Mouse (Mus musculus): ENCODE measurements at regions not wholly inside any gene's neighbourhood (a gene's known extent, or its start where the extent isn't known, plus 50 kb on each side); places are given as distances from the start of the nearest gene placed in this dataset.

DNA sequence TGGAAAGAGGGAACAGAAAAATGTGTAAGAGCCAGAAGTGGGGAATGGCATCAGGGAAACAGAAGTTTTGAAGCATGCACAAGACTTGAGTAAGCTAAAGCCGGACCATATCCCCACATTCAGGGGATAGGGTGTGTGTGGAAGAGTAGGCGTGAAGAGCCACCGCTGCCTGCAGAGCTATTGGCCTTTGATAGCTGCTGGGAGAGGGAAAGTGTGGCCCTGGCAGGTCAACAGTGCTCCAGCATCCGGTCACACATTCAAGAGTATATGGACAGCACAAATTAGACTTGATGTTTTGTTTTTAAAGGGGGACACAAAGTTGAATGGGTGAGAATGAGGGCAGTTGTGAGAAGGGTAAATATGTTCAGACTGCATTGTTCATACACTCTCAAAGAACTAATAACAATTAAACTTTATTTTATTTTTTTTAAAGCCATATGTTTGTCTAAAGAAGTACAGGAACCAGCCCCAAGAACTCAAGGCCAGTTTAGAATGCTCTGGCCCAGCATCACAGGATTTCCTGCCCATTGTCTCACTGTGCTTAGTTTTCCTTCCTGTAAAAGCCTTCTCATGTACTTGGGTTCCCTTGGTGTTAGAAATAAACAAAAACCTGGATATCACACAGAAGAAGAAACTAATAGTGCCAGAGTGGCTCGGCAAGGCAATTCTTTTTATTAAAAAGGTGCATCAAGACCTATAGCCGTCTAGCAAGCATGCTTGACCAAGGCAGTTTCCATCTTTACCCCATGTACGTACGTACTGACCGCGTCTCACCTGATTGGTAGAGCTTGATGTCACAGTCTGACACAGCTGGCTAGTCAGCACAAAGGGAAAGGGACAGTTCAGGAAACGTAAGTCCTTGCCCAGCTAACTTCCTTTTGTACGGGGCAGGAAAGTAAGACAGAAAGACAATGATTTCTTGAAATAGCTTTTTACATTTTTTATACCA lies 144.6 kb upstream of the Rbbp6 start:
- in situ Hi-C loops (cut with MboI, MseI): no loop called here

DNA sequence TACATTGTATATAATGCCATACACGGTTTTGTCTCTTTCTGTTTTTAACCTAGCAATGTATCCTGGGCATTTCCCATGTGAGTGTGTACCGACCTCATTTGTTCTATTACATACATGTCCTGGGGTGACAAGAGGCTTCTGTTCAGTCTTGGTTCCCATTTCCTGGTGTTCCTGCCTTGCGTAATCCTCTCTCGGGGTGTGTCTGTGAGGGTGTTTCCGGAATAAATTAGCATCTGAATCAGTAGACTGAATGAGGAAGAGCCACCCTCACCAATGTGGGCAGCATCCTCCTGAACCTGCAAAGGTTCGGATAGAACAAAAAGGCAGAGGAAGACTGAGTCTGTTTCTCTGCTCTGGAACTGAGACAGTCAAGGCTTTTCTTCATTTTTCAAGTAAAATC lies 142.1 kb upstream of the Rbbp6 start:
- in situ Hi-C loops (cut with MboI, MseI): no loop called here

DNA sequence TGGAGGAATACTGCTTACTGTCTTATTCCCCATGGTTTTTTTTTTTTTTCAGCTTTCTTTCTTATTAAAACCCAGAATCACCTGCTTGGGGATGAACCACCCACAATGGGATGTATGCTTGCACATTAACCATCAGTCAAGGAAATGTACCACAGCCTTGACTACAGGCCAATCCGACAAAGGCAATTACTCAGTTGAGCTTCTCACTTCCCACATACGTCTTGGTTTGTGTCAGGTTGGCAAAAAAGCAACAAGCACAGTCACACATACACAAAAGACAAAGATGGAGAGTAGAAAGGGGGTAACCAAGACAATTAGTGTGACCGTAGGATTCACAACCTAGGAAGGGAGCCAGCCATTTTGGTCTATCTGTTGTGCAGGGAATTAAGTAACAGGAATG lies 126.4 kb upstream of the Rbbp6 start:
- in situ Hi-C loops (cut with MboI, MseI): no loop called here

DNA sequence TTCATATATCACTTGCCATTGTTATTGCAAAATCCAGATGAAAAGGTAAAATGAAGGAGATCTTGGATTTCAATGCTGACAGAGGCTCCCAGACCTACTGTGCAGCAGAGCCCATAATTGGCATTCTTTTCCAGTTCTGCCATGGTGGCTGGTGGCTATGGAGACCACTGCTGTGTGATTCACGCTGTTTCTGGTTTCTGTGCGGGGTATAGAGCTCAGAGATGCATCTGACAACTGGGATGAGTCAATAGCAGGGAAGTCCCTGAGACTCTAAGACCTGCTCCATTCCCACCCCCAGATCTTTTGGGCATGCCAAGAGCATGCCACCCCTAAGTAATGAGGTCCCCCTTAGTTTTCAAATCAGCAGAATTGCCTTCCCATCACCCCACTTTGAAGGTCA lies 120.7 kb upstream of the Rbbp6 start:
- in situ Hi-C loops (cut with MboI, MseI): loop anchor here (5.0 kb wide), 1 partner anchor 98 kb away; no protein-coding TSS in a partner anchor

DNA sequence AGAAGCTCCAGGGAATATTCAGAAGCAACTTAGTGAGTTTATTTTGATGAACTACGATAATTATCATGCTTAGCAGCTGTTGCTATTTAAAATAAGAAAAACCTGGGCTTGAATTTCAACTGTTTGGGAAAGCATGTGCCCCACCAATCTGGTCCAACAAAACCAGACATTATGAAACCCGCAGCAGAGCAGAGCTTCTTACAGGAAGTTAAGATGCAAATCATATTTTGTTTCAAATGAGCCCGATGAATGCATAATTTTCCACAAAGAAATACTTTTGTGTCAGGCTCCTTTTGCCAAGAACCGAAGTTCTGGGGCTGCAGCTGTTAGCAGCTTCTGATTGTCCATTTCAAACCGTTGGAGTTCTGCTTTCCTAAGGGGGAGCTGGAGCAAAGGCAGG lies 118.1 kb upstream of the Rbbp6 start:
- in situ Hi-C loops (cut with MboI, MseI): no loop called here

DNA sequence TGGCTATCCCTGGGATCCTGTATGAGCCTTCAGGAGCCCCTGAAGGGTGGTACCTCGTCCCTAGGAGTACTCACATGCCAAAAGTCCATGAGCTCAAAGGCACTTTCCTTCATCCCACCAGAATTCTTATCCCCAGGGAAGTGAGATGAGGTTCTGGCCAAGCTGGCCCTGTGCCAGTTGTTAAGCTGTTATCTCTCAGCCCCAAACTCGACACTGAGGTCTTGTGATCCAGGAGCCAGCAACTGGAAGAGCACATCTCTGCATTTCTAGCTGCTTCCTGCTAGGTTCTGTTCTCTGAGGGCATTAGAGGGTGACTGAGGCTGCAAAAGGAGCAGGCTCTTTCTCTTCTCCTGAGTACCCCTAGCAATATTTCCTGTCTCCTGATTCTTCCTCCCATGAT lies 92.1 kb upstream of the Rbbp6 start:
- in situ Hi-C loops (cut with MboI, MseI): no loop called here

DNA sequence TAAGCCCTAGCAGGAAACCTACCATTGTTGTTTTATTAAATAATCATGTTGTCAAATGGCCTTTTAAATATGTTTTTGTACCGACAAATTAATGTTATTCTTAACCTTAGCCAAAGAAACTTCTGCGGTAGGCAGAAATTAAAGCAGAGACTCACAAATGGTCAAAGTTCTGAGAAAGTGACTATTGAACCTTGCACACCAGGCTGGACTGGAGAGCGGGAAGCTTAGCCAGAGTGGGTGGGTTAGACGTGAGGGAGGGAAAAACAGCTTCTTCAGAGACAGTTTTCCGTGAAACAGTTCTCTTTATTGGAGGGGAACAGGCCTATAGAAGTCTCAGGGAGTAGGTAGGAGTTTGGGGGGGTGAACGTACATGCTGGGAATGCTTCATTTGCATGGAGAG lies 89.2 kb upstream of the Rbbp6 start:
- in situ Hi-C loops (cut with MboI, MseI): no loop called here

DNA sequence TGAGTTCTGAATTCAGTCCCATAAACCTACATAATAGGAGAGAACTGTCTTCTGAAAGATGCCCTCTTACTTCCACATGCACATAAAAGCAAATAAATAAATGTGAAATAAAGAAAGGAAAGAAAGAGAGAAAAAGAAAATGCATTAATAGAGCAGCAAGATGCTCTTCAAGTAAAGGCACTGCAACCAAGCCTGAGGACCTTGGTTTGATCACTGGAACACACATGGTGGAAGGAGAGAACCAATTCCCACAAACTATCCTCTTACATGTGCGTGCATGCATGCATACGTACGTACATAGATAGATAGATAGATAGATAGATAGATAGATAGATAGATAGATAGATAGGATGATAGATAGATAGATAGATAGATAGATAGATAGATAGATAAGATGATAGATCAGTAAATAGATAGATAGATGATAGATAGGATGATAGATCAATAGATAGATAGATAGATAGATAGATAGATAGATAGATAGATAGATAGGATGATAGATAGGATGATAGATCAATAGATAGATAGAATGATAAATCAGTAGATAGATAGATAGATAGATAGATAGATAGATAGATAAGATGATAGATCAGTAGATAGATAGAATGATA lies 83.5 kb upstream of the Rbbp6 start:
- in situ Hi-C loops (cut with MboI, MseI): loop anchor here (5.0 kb wide), 1 partner anchor 40 kb away; no protein-coding TSS in a partner anchor

DNA sequence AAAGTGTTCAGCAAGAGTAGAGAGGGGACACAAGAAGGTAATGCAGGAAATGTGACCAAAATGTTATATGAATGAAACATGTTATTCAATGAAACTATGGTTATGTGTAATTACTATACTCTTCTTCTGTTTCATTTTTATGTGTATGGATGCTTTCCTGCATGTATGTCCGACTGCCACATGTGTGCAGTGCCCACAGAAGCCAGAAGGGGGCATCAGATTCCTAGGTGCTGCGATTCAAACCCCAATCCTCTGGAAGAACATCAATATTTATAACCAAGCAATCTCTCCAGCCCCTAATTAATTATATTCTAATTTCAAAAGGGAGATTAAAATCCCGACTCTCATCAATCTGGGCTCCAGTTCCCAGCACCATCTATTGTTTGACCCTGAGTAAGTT lies 78.7 kb upstream of the Rbbp6 start:
- in situ Hi-C loops (cut with MboI, MseI): no loop called here

DNA sequence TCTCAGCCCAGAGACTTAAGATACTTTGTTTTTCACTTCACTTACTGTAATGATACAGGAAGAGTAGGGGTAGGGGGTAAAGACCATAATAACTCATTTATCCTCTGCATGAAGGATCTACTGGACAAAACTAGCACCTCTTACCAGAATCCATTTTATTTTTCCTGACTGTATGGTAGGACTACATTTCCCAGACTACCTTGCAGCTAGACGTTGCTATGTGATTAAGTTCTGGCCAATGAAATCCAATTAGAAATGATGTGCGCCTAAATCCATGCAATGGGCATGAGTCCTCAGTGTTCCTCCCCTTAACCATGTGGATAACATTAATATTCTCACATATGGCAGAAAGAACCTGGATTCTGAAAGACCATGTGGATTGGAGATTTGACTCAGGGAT lies 68.3 kb upstream of the Rbbp6 start:
- in situ Hi-C loops (cut with MboI, MseI): no loop called here

DNA sequence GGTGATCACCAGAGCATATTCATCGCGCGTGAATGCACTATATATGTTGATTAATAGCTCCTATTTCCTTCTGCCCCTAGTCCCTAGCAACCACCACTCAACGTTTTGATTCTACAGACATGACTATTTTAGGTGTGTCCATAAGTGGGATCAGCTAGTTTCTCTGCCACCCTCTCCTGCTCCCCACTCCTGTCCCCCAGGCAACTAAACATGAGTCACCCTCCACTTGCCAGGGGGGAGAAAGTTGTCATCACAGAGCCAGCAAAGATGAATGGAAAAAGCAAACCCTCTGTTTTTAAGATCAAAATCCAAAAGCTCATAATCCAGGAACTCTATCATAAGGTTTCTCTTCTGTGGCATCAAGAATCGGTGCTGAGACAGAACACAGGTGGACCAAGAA lies 59.4 kb upstream of the Rbbp6 start:
- in situ Hi-C loops (cut with MboI, MseI): loop anchor here (5.0 kb wide), 1 partner anchor 429 kb away; no protein-coding TSS in a partner anchor

DNA sequence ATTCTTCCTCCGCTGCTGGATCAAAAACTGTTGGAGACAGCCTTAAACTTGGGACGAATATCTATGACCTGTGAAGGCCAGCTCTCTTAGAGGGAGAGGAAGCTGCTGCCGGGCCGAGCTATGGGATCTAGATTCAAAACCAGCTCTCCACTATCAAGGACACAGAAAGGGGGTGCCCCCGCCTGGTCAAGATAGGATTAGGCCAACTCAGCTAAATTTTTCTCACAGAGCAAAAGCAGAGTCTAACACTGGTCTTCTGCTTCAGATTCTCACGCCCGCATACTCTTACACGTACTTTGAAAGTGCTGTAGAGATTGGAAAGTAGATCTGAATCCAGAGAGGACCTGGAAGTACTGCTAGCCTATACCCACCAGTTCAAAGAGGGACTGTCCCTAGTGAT lies 56.2 kb upstream of the Rbbp6 start:
- in situ Hi-C loops (cut with MboI, MseI): loop anchor here (5.0 kb wide), 1 partner anchor 432 kb away; no protein-coding TSS in a partner anchor

All from T-helper 2 cell (primary cell).